Mouse (Mus musculus): Measurements from ENCODE around the gene Selplg. TPM values are rescaled to one million over a fixed set of nuclear protein-coding genes. Genes with fewer than 3 reads are reported as not detected.

The Selplg gene
- polyA plus RNA-seq, 1 experiment from 2014 or later: 9.1 TPM

GRCm38 (mm10) chr5:113871903-113872548 is 39.6 kb upstream of the Selplg start:
- peak overlapping the region; percentile 29; the same call in 1 of the 2 replicates for H3K9ac ChIP-seq (ENCODE audit: low read length)
- peaks cover 11% of the 10 kb centered on the region; the same call in 1 of the 2 replicates for H3K36me3 ChIP-seq (ENCODE audit: control insufficient read depth, insufficient read depth, low read length)
- no peak overlapping the region for H3K4me2 ChIP-seq (ENCODE audit: low read depth, low read length)
- peak overlapping the region; percentile 93 for H3K27ac ChIP-seq (ENCODE audit: low read length)
- no peak for ATAC-seq (ENCODE audit: insufficient read depth, low FRiP score)
- H3K4me3 ChIP-seq (replicated peaks; ENCODE audit: low read length): no peak overlapping the region
- no peaks in the 10 kb centered on the region for H3K27me3 ChIP-seq (ENCODE audit: control insufficient read depth, insufficient read depth, low read length)
- peaks cover 52% of the 10 kb centered on the region for H3K4me1 ChIP-seq (ENCODE audit: control insufficient read depth, insufficient read depth, low read length)
- WGBS: 81% methylated on average over 7 of the region's 7 CpGs
- no peaks in the 10 kb centered on the region for H3K9me3 ChIP-seq (replicated peaks; ENCODE audit: control insufficient read depth, low read length)

DNA sequence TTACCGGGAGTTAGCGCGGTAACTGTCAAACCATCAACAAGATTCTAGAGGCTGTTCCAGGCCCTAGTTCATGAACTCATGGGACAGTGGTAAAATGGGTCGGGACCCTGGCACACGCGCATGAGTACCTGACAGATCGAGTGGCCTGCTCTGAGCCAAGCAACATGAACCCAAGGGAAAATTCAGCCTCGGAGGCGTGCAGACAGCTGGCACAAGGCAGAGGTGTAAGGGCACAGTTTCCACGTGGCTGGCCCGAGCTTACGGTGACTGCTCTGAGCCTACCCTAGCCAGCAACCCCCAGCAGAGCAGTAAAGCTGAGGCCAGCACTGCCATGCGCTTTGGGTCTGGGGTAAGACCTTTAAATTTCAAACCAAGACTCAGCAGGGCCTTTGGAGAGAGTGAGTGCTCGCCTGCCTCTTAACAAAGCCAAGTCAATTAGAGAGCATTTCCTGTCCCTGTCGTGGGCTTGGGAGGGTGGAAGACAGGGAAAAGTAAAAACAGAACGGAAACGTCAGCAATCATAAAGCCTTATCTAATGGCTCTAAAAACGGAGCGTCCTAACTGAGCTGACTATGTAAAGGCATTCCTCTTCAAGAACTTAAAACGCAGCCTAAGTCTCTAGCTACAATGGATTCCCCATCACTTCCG is 38.1 kb upstream of the Selplg start:
- Histone ChIP-seq H3K4me1 (ENCODE audit: control insufficient read depth, insufficient read depth, low read length) (peaks cover 52% of the 10 kb centered on the region), H3K27ac (ENCODE audit: low read length) (peak overlapping the region; percentile 93), H3K27me3 (ENCODE audit: control insufficient read depth, insufficient read depth, low read length) (no peaks in the 10 kb centered on the region), H3K9me3 (replicated peaks; ENCODE audit: control insufficient read depth, low read length) (no peaks in the 10 kb centered on the region), H3K4me3 (replicated peaks; ENCODE audit: low read length) (no peak overlapping the region), H3K4me2 (ENCODE audit: low read depth, low read length) (no peak overlapping the region), H3K9ac (ENCODE audit: low read length) (peak overlapping the region; percentile 47; the same call in 1 of the 2 replicates), H3K36me3 (ENCODE audit: control insufficient read depth, insufficient read depth, low read length) (peaks cover 9% of the 10 kb centered on the region)
- ATAC-seq (ENCODE audit: insufficient read depth, low FRiP score): no peak
- 51% methylated on average over 21 of the region's 21 CpGs for WGBS

DNA sequence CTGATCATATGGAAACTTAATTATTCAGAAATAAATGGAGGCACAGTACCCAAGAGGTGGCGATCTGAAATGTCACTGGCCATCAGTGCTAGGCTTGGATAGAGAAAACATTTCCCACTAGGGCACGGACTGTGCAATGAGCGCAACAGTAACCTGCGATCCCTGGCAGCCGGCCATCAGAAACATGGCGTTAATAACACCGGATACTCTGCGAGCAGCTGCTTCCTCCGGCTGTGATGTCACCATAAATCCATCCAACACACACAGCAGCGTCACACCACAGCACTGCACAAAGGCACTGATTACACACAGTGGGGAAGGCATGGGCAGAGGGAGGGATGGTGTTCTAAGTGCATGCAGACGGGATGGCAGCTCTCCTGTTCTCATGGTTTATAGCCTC is 36.7 kb upstream of the Selplg start:
- H3K9ac ChIP-seq (ENCODE audit: low read length): peak overlapping the region; percentile 13; the same call in 1 of the 2 replicates
- no peaks in the 10 kb centered on the region for H3K27me3 ChIP-seq (ENCODE audit: control insufficient read depth, insufficient read depth, low read length)
- H3K4me1 ChIP-seq (ENCODE audit: control insufficient read depth, insufficient read depth, low read length): peaks cover 45% of the 10 kb centered on the region
- peak; percentile 22; the same call in 1 of the 2 replicates for ATAC-seq (ENCODE audit: insufficient read depth, low FRiP score)
- no peaks in the 10 kb centered on the region for H3K9me3 ChIP-seq (replicated peaks; ENCODE audit: control insufficient read depth, low read length)
- H3K36me3 ChIP-seq (ENCODE audit: control insufficient read depth, insufficient read depth, low read length): peaks cover 6% of the 10 kb centered on the region; the same call in 1 of the 2 replicates
- no peak overlapping the region for H3K4me3 ChIP-seq (replicated peaks; ENCODE audit: low read length)
- H3K27ac ChIP-seq (ENCODE audit: low read length): peak overlapping the region; percentile 42; the same call in 1 of the 2 replicates
- WGBS: 41% methylated on average over 11 of the region's 11 CpGs
- H3K4me2 ChIP-seq (ENCODE audit: low read depth, low read length): no peak overlapping the region

DNA sequence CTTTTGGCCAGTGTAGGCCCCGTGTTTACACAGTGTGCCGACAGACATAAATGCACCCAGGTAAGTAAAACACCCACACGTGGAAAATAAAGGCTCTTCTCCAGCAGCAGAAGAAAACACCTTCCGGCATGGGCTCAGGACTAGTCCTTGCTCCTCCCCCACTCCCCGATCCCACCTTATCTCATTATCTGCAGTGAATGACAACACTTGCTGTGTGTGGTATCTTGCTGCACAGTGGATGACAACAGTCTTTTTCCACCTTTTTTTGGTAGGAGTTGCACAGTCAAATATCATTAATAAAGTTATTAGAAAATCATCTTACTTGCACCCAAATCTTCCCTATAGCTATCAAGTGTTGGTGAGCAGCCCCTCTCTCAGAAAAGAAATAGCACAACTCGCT is 32.5 kb upstream of the Selplg start:
- ATAC-seq (ENCODE audit: insufficient read depth, low FRiP score): no peak
- Histone ChIP-seq H3K4me1 (ENCODE audit: control insufficient read depth, insufficient read depth, low read length) (peaks cover 11% of the 10 kb centered on the region), H3K4me2 (ENCODE audit: low read depth, low read length) (no peak overlapping the region), H3K27me3 (ENCODE audit: control insufficient read depth, insufficient read depth, low read length) (no peaks in the 10 kb centered on the region), H3K9ac (ENCODE audit: low read length) (no peak overlapping the region), H3K27ac (ENCODE audit: low read length) (no peak overlapping the region), H3K36me3 (ENCODE audit: control insufficient read depth, insufficient read depth, low read length) (peaks cover 6% of the 10 kb centered on the region; the same call in 1 of the 2 replicates), H3K4me3 (replicated peaks; ENCODE audit: low read length) (no peak overlapping the region), H3K9me3 (replicated peaks; ENCODE audit: control insufficient read depth, low read length) (no peaks in the 10 kb centered on the region)
- 79% methylated on average over 6 of the region's 6 CpGs for WGBS

DNA sequence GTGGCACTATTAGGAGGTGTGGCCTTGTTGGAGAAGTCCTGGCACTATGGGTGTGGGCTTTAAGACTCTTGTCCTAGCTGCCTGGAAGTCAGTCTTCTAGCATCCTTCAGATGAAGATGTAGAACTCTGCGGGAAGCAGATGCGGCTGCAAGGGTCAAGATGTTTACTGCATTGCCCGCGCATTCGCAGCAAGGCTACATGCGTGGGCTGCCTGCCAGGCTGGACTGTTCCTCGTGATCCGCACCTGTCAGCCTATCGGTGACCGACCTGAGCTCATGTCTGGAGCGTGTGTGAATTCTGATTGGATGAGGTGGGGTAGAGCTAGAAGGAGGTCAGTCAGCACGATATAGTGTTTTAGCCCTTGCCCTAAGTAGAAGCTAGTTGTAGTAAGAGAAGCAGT is 31.6 kb upstream of the Selplg start:
- Histone ChIP-seq H3K9ac (ENCODE audit: low read length) (no peak overlapping the region), H3K9me3 (replicated peaks; ENCODE audit: control insufficient read depth, low read length) (no peaks in the 10 kb centered on the region), H3K36me3 (ENCODE audit: control insufficient read depth, insufficient read depth, low read length) (peaks cover 6% of the 10 kb centered on the region; the same call in 1 of the 2 replicates), H3K4me2 (ENCODE audit: low read depth, low read length) (no peak overlapping the region), H3K4me1 (ENCODE audit: control insufficient read depth, insufficient read depth, low read length) (peaks cover 12% of the 10 kb centered on the region), H3K4me3 (replicated peaks; ENCODE audit: low read length) (no peak overlapping the region), H3K27me3 (ENCODE audit: control insufficient read depth, insufficient read depth, low read length) (no peaks in the 10 kb centered on the region), H3K27ac (ENCODE audit: low read length) (no peak overlapping the region)
- WGBS: 94% methylated on average over 12 of the region's 12 CpGs
- no peak for ATAC-seq (ENCODE audit: insufficient read depth, low FRiP score)

DNA sequence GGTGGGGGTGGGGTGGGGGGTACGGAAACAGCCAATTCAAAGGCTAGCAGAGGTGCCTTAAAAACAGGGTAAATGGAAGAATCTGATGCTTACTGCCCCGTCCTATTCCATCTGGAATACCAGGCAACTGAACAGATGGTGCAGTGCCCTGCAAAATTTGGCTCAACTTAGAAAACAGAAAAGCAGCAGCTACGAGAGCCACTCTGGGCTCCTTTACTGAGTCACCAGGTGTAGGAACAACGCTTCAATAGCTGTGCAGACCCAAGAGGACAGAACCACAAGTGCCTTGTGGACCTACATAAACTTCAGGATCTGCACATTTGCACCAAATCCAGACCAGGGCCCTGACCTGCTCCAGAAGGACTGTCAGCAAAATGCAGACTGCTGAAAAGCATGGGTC is 30.0 kb upstream of the Selplg start:
- Histone ChIP-seq H3K9ac (ENCODE audit: low read length) (no peak overlapping the region), H3K4me1 (ENCODE audit: control insufficient read depth, insufficient read depth, low read length) (peaks cover 14% of the 10 kb centered on the region), H3K4me3 (replicated peaks; ENCODE audit: low read length) (no peak overlapping the region), H3K9me3 (replicated peaks; ENCODE audit: control insufficient read depth, low read length) (no peaks in the 10 kb centered on the region), H3K4me2 (ENCODE audit: low read depth, low read length) (no peak overlapping the region), H3K27ac (ENCODE audit: low read length) (no peak overlapping the region), H3K27me3 (ENCODE audit: control insufficient read depth, insufficient read depth, low read length) (no peaks in the 10 kb centered on the region), H3K36me3 (ENCODE audit: control insufficient read depth, insufficient read depth, low read length) (peaks cover 6% of the 10 kb centered on the region; the same call in 1 of the 2 replicates)
- no peak for ATAC-seq (ENCODE audit: insufficient read depth, low FRiP score)
- WGBS: 90% methylated on average over 4 of the region's 4 CpGs

DNA sequence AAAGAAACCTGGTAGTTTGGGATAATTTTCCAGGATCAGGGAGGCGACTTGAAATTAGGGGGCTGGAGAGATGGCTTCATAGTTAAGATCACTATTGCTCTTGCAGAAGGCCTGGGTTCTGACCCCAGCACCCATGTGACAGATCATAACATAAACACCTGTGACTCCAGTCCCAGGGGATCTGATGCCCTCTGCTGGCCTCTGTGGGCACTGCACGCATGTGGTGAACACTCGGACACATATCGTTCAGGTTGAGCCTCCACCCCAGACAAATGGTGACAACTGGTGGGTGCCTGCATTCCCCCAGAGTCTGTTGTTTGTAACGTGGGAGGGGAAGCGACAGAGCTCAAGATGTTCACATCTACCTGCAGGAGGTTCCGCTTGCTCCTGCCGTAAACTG is 28.9 kb upstream of the Selplg start:
- 96% methylated on average over 8 of the region's 8 CpGs for WGBS

GRCm38 (mm10) chr5:113858971-113859370 is 26.5 kb upstream of the Selplg start:
- peak overlapping the region; percentile 49 for H3K27ac ChIP-seq (ENCODE audit: low read length)
- peak overlapping the region; percentile 19; the same call in 1 of the 2 replicates for H3K4me2 ChIP-seq (ENCODE audit: low read depth, low read length)
- peaks cover 27% of the 10 kb centered on the region for H3K4me1 ChIP-seq (ENCODE audit: control insufficient read depth, insufficient read depth, low read length)
- no peaks in the 10 kb centered on the region for H3K9me3 ChIP-seq (replicated peaks; ENCODE audit: control insufficient read depth, low read length)
- 38% methylated on average over 5 of the region's 5 CpGs for WGBS
- no peaks in the 10 kb centered on the region for H3K36me3 ChIP-seq (ENCODE audit: control insufficient read depth, insufficient read depth, low read length)
- H3K9ac ChIP-seq (ENCODE audit: low read length): peak overlapping the region; percentile 40; the same call in 1 of the 2 replicates
- H3K4me3 ChIP-seq (replicated peaks; ENCODE audit: low read length): no peak overlapping the region
- no peaks in the 10 kb centered on the region for H3K27me3 ChIP-seq (ENCODE audit: control insufficient read depth, insufficient read depth, low read length)
- ATAC-seq (ENCODE audit: insufficient read depth, low FRiP score): peak; percentile 59; the same call in 1 of the 2 replicates

More for the DNA sequence above, 28.9 kb upstream of the Selplg start:
- Histone ChIP-seq H3K4me1 (ENCODE audit: control insufficient read depth, insufficient read depth, low read length) (peaks cover 18% of the 10 kb centered on the region), H3K4me3 (replicated peaks; ENCODE audit: low read length) (no peak overlapping the region), H3K27me3 (ENCODE audit: control insufficient read depth, insufficient read depth, low read length) (no peaks in the 10 kb centered on the region), H3K9ac (ENCODE audit: low read length) (no peak overlapping the region), H3K9me3 (replicated peaks; ENCODE audit: control insufficient read depth, low read length) (no peaks in the 10 kb centered on the region), H3K36me3 (ENCODE audit: control insufficient read depth, insufficient read depth, low read length) (peaks cover 6% of the 10 kb centered on the region; the same call in 1 of the 2 replicates), H3K4me2 (ENCODE audit: low read depth, low read length) (no peak overlapping the region), H3K27ac (ENCODE audit: low read length) (no peak overlapping the region)
- no peak for ATAC-seq (ENCODE audit: insufficient read depth, low FRiP score)

GRCm38 (mm10) chr5:113858550-113858949 is 26.1 kb upstream of the Selplg start:
- no peak for ATAC-seq (ENCODE audit: insufficient read depth, low FRiP score)
- Histone ChIP-seq H3K9ac (ENCODE audit: low read length) (no peak overlapping the region), H3K27me3 (ENCODE audit: control insufficient read depth, insufficient read depth, low read length) (no peaks in the 10 kb centered on the region), H3K4me3 (replicated peaks; ENCODE audit: low read length) (no peak overlapping the region), H3K36me3 (ENCODE audit: control insufficient read depth, insufficient read depth, low read length) (no peaks in the 10 kb centered on the region), H3K4me2 (ENCODE audit: low read depth, low read length) (no peak overlapping the region), H3K4me1 (ENCODE audit: control insufficient read depth, insufficient read depth, low read length) (peaks cover 27% of the 10 kb centered on the region), H3K9me3 (replicated peaks; ENCODE audit: control insufficient read depth, low read length) (no peaks in the 10 kb centered on the region), H3K27ac (ENCODE audit: low read length) (no peak overlapping the region)
- 77% methylated on average over 10 of the region's 10 CpGs for WGBS
